ENCODE assay signal across 18 mouse cellular contexts in the genomic region with DNA sequence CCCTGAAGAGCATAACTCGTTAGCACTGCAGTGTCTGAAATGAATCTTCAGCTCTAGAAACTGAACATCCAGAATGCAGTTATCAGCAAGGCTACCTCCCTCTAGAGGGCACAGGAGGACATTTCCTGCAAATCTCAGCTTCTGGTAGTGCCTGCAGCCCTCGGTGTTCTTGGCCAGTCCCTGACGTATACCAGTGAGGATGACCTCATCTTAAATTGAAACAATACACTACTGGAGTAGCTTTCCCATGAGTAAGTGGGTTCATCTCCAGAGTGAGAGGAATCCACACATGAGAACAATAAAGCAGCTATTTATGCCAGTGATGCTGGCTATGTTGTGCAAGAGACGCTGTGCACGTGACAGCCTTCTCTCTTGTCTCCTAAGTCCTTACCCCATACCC. TPM values are rescaled to one million over a fixed set of nuclear protein-coding genes. Genes with fewer than 3 reads are reported as not detected.
DNase-seq lines count a peak whose midpoint lies in the region; ATAC-seq and TF ChIP-seq lines count a peak whose summit lies in the region.
"Had no signal": no experiment of that assay in that cellular context is flagged by ENCODE, and none has a peak within 500 bp of the region (broad histone marks: within the 10 kb centered on the region; RNA-seq: fewer than 3 reads in every experiment).

No protein-coding gene starts in this region.

- H3K27ac ChIP-seq in cerebellum, adult 2 months (ENCODE audit: insufficient read depth, low read length) = no peak overlapping the region
- no peak overlapping the region for H3K27ac ChIP-seq in kidney, postnatal 0 days
- no peak overlapping the region for H3K27ac ChIP-seq in testis, adult 2 months (ENCODE audit: control insufficient read depth, insufficient read depth, low read depth, low read length)
- H3K27ac ChIP-seq: forebrain, embryonic 12.5 days; intestine, embryonic 15.5 days; limb, embryonic 12.5 days; lung, embryonic 15.5 days; midbrain, embryonic 10.5 days had no signal

- H3K27me3 ChIP-seq in cerebellum, adult 2 months (ENCODE audit: control insufficient read depth, insufficient read depth, low read length) = no peaks in the 10 kb centered on the region
- no peaks in the 10 kb centered on the region for H3K27me3 ChIP-seq in kidney, postnatal 0 days (ENCODE audit: insufficient read depth, low read length)
- H3K27me3 ChIP-seq in testis, adult 2 months (ENCODE audit: control insufficient read depth, insufficient read depth, low read length) = no peaks in the 10 kb centered on the region
- H3K27me3 ChIP-seq: forebrain, embryonic 12.5 days; intestine, embryonic 15.5 days; limb, embryonic 12.5 days; lung, embryonic 15.5 days had no signal

- H3K4me1 ChIP-seq in cerebellum, adult 2 months (ENCODE audit: control insufficient read depth, insufficient read depth, low read length) = no peaks in the 10 kb centered on the region
- no peaks in the 10 kb centered on the region for H3K4me1 ChIP-seq in kidney, postnatal 0 days (replicated peaks; ENCODE audit: insufficient read depth, low read length)
- H3K4me1 ChIP-seq in testis, adult 2 months (ENCODE audit: control insufficient read depth, insufficient read depth, low read length) = no peaks in the 10 kb centered on the region
- H3K4me1 ChIP-seq: forebrain, embryonic 12.5 days; intestine, embryonic 15.5 days; limb, embryonic 12.5 days; midbrain, embryonic 10.5 days had no signal

- H3K9ac ChIP-seq in kidney, postnatal 0 days (ENCODE audit: low read depth, low read length) = no peak overlapping the region
- H3K9ac ChIP-seq: forebrain, embryonic 12.5 days; intestine, embryonic 15.5 days; limb, embryonic 12.5 days; lung, embryonic 15.5 days had no signal

- TF ChIP-seq POLR2A in cerebellum, adult 2 months (IDR thresholded peaks at IDR 0.05; ENCODE audit: borderline replicate concordance, insufficient read depth, low read length) = no peak
- TF ChIP-seq POLR2A in testis, adult 2 months (IDR thresholded peaks at IDR 0.05; ENCODE audit: control insufficient read depth, low read depth, low read length) = no peak

- no peak for ATAC-seq in kidney, postnatal 0 days (replicated peaks; ENCODE audit: low FRiP score, low read depth)
- ATAC-seq in activated CD4-positive, CD25-positive, alpha-beta regulatory T cell, adult 4 months = no peak
- ATAC-seq: intestine, embryonic 15.5 days had no signal

- no peak overlapping the region for H3K4me3 ChIP-seq in cerebellum, adult 2 months (replicated peaks; ENCODE audit: insufficient read depth, low read depth, low read length)
- no peak overlapping the region for H3K4me3 ChIP-seq in kidney, postnatal 0 days (replicated peaks; ENCODE audit: low read depth, low read length)
- H3K4me3 ChIP-seq in testis, adult 2 months (ENCODE audit: control insufficient read depth, low read depth, low read length) = no peak overlapping the region
- H3K4me3 ChIP-seq: forebrain, embryonic 12.5 days; intestine, embryonic 15.5 days; limb, embryonic 12.5 days; lung, embryonic 15.5 days; midbrain, embryonic 10.5 days had no signal

- 65% methylated on average over 5 of the region's 5 CpGs for WGBS in cerebellum, adult 2 months
- WGBS in kidney, postnatal 0 days = 73% methylated on average over 5 of the region's 5 CpGs

- H3K4me2 ChIP-seq in kidney, postnatal 0 days (ENCODE audit: low read length) = no peak overlapping the region
- H3K4me2 ChIP-seq: forebrain, embryonic 12.5 days; heart, embryonic 11.5 days; intestine, embryonic 15.5 days; limb, embryonic 12.5 days; lung, embryonic 15.5 days had no signal

- H3K36me3 ChIP-seq in kidney, postnatal 0 days (ENCODE audit: insufficient read depth, low read length) = peaks cover 16% of the 10 kb centered on the region; the same call in 1 of the 2 replicates
- no peaks in the 10 kb centered on the region for H3K36me3 ChIP-seq in testis, adult 2 months (ENCODE audit: control insufficient read depth, insufficient read depth, low read length)

- DNase-seq in cerebellum, adult 2 months = no peak
- no peak for DNase-seq in cerebellum, adult 9-11 months
- DNase-seq in kidney, postnatal 0 days (ENCODE audit: low spot score) = no peak
- DNase-seq in kidney, postnatal 4 days = no peak
- no peak for DNase-seq in testis, postnatal 10 days (ENCODE audit: low spot score)
- no peak for DNase-seq in cerebellum, postnatal 36 days
- DNase-seq: cerebellum, adult 9-10 months; kidney, postnatal 36 days; right cerebral cortex, postnatal 4 days; thymus, postnatal 4 days had no signal

- no peaks in the 10 kb centered on the region for H3K9me3 ChIP-seq in kidney, postnatal 0 days (replicated peaks; ENCODE audit: low read length)
- H3K9me3 ChIP-seq: forebrain, embryonic 12.5 days; intestine, embryonic 15.5 days; limb, embryonic 12.5 days; lung, embryonic 15.5 days; midbrain, embryonic 10.5 days had no signal

- TF ChIP-seq CTCF in cerebellum, adult 2 months (IDR thresholded peaks at IDR 0.05; ENCODE audit: borderline replicate concordance, insufficient read depth, low read depth, low read length) = peak; percentile 17; the same call in 1 of the 2 replicates
- peak; percentile 33; the same call in 1 of the 2 replicates for TF ChIP-seq CTCF in kidney, postnatal 0 days (IDR thresholded peaks at IDR 0.05; ENCODE audit: low read depth)
- peak; percentile 30; the same call in 1 of the 2 replicates for TF ChIP-seq CTCF in testis, adult 2 months (IDR thresholded peaks at IDR 0.05; ENCODE audit: control insufficient read depth, insufficient read depth, insufficient replicate concordance, low read depth, low read length)

RNA-seq across cellular contexts. Expression of a gene that starts 11.0 kb away (rescaled TPM):
- 22.1 and 26.2 TPM in 2 replicates for polyA plus RNA-seq in cerebellum, adult 2 months (2012; rRNA removed)
- 18.5 and 21.3 TPM in 2 replicates for polyA plus RNA-seq in kidney, postnatal 0 days (2015; fragmentation: Nextera tagmentation; extraction: Ambion mirVana)
- 1.4 and 2.2 TPM in 2 replicates for polyA plus RNA-seq in testis, adult 2 months (2012; rRNA removed)
- polyA plus RNA-seq in activated CD4-positive, CD25-positive, alpha-beta regulatory T cell, adult 4 months (2017; shearing (Covaris generic)) = 10 to 100 TPM in 1 of 2 experiments, 1 to 10 TPM in 1; 9.8 to 12.4 TPM

RNA-seq across cellular contexts. Expression of a gene that starts 36.9 kb away (rescaled TPM):
- 0.08 and 0.15 TPM in 2 replicates for polyA plus RNA-seq in cerebellum, adult 2 months (2012; rRNA removed)
- 7.6 and 8.3 TPM in 2 replicates for polyA plus RNA-seq in kidney, postnatal 0 days (2015; fragmentation: Nextera tagmentation; extraction: Ambion mirVana)
- polyA plus RNA-seq in testis, adult 2 months (2012; rRNA removed) = 0.66 and 1.9 TPM in 2 replicates
- polyA plus RNA-seq in activated CD4-positive, CD25-positive, alpha-beta regulatory T cell, adult 4 months (2017; shearing (Covaris generic)) = under 1 TPM; 0.19 to 0.40 TPM

RNA-seq across cellular contexts. Expression of a gene that starts 46.2 kb away (rescaled TPM):
- 34.7 and 37.7 TPM in 2 replicates for polyA plus RNA-seq in cerebellum, adult 2 months (2012; rRNA removed)
- 27.4 and 28.2 TPM in 2 replicates for polyA plus RNA-seq in kidney, postnatal 0 days (2015; fragmentation: Nextera tagmentation; extraction: Ambion mirVana)
- polyA plus RNA-seq in testis, adult 2 months (2012; rRNA removed) = 137 and 145 TPM in 2 replicates
- 10 to 100 TPM; 23.3 to 29.6 TPM for polyA plus RNA-seq in activated CD4-positive, CD25-positive, alpha-beta regulatory T cell, adult 4 months (2017; shearing (Covaris generic))
